Mouse (Mus musculus): ENCODE data around the gene Tbc1d20.

The Tbc1d20 gene

DNA sequence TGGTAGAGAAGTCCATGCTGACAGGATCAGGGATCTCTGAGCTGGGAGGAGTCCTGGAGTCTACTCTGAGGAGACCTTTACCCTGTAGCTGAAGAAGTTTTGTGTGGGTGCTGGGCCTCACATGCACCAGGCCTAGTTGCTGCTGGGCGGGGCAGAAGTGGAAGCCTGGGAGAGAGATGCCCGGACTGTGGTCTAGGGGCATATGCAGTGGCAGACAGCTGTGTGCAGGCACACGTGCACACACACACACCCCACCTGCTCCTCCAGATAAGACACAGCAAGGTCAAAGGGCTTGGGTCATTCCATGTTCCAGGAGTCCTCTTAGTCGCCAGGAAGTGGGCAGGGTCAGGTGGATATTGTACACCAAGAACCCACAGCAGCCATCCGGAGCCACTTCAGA, 66.0 kb downstream of the Tbc1d20 start:
- DNase-seq (ENCODE audit: low spot score): no peak

DNA sequence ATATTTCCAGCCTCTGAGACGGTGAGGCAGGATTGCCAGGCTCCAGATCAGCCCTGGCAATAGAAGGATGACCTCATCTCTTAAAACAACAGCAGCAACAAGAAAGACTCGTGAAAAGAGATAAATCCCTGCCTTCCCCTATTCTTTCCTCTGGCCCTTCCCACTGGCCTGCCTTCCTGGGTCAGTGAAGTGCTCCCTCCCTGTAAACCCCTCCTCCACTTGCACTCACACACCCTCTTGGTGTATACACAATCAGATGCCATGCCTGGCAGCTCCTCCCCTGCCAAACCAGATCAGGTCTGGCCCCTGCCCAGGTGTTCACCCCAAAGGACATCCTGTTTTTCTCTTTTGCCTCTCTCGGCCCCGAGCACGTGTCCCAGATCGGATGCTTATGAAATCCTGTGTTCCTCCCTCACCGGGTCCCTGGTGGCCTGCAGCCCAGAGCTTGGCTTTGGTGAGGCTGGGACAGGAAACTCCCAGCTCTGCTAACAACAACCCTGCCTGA, 66.7 kb downstream of the Tbc1d20 start:
- peak; percentile 75 for DNase-seq (ENCODE audit: low spot score)

GRCm38 (mm10) chr2:152361193-152361592, 67.6 kb downstream of the Tbc1d20 start:
- DNase-seq (ENCODE audit: low spot score): no peak
